Mouse (Mus musculus): ENCODE data around the gene Mfsd2b. TPM values are rescaled to one million over a fixed set of nuclear protein-coding genes. Genes with fewer than 3 reads are reported as not detected.

The Mfsd2b gene
- polyA plus RNA-seq, 1 experiment from 2014 or later = 4.8 TPM

DNA sequence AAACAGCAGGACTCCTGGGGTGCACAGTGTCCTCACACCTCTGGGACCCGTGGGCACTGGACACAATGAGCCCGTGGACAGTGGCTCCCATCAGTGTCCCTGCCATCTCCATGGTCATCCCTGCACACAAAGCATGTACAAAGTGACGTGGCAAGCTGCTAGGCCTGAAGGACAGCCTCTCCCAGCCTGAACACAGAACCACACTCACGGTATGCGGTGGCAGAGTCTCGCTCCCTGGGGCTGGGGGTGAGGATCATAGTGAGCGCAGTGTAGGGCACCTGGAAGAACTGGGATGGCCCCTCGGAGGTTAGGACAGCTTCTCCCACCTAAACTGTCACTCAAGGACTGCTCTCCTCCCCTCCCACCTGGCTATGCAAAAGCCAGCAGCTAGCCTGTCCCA lies 5.2 kb downstream of the Mfsd2b start:
- H3K4me1 ChIP-seq = peaks cover 10% of the 10 kb centered on the region
- H3K36me3 ChIP-seq (replicated peaks) = no peaks in the 10 kb centered on the region
- no peak overlapping the region for H3K4me3 ChIP-seq
- peaks cover 14% of the 10 kb centered on the region for H3K27me3 ChIP-seq (ENCODE audit: poor library complexity, severe bottlenecking)
- no peak overlapping the region for H3K27ac ChIP-seq
- no peak for DNase-seq (ENCODE audit: extremely low spot score, low spot score)
- no peaks in the 10 kb centered on the region for H3K9me3 ChIP-seq
- WGBS = 79% methylated on average over 8 of the region's 8 CpGs

DNA sequence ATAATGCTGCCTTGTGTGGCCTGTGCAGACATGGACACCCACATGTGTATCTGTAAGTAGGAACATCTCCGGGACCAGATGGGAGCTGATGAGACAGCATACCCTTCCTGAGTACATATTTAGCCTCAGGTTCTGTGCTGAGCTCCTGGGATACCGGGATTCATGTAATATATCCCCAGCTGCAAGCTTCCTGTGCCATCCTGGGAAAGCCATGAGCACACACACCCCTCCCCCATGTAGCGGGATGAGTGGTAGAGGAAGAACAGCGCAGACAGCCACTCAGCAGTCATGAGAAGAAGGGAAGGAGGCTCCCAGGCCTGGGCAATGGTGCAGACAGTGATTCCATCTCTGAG lies 9.8 kb downstream of the Mfsd2b start:
- no peak overlapping the region for H3K27ac ChIP-seq
- no peaks in the 10 kb centered on the region for H3K27me3 ChIP-seq (ENCODE audit: poor library complexity, severe bottlenecking)
- no peak for DNase-seq (ENCODE audit: extremely low spot score, low spot score)
- H3K4me3 ChIP-seq = no peak overlapping the region
- H3K4me1 ChIP-seq = peaks cover 9% of the 10 kb centered on the region; the same call in 1 of the 2 replicates
- H3K36me3 ChIP-seq (replicated peaks) = no peaks in the 10 kb centered on the region
- WGBS = 83% methylated on average over 4 of the region's 4 CpGs
- no peaks in the 10 kb centered on the region for H3K9me3 ChIP-seq

DNA sequence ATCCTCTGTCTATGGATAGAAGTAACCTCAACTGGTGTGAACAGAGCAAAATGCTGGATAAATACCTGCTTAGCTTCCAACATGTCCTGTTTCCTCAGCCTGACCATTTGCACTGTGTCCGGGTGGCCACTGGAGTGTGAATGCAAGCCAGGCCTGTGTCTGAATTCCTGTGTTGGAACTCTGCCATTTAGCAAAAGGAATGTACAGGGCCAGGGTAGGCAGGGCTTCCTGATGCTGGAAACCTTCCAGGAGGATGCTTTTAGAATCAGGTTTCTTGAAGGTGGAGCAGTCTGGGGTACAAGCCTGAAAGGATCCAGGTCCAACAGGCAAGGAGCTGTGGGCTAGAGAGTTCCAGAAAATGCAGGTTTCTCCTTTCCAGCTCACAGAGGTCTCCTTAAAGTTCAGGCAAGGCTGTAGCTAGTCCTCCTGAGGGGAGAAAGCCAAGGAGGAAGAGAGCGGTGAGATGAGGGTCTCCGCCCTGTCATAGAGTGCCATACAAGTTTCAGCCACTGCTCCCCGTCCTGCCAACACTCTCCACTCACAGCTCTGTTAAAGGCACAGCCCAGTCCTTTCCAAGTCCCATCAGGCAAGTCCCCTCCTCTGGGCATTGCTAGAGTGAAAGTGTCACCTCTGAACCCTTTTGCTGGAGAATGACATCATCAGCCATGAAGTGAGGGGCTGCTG lies 10.4 kb downstream of the Mfsd2b start:
- H3K27me3 ChIP-seq (ENCODE audit: poor library complexity, severe bottlenecking) = no peaks in the 10 kb centered on the region
- 90% methylated on average over 4 of the region's 4 CpGs for WGBS
- H3K36me3 ChIP-seq (replicated peaks) = no peaks in the 10 kb centered on the region
- DNase-seq (ENCODE audit: extremely low spot score, low spot score) = no peak
- H3K4me1 ChIP-seq = peaks cover 9% of the 10 kb centered on the region; the same call in 1 of the 2 replicates
- no peak overlapping the region for H3K4me3 ChIP-seq
- H3K27ac ChIP-seq = no peak overlapping the region
- H3K9me3 ChIP-seq = no peaks in the 10 kb centered on the region

DNA sequence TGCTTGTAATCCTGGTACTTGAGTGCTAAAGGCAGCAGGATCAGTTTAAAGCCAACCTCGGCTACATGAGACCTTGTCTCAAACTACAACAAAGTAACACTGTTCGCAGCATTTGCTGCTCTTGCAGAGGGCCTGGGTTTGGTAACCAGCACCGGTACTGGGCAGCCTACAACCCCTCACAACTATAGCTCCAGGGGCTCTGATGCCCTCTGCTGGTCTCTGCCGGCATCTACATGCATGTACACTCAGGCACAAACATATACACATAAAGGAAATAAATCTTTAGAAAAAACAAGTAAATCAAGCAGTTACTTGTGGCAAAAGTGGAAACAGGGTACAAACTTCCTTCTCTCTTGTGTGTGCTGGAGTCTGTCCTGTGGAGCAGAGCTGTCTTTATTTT lies 11.5 kb downstream of the Mfsd2b start:
- H3K4me3 ChIP-seq = no peak overlapping the region
- H3K4me1 ChIP-seq = peaks cover 9% of the 10 kb centered on the region; the same call in 1 of the 2 replicates
- no peaks in the 10 kb centered on the region for H3K9me3 ChIP-seq
- DNase-seq (ENCODE audit: extremely low spot score, low spot score) = no peak
- no peaks in the 10 kb centered on the region for H3K27me3 ChIP-seq (ENCODE audit: poor library complexity, severe bottlenecking)
- peaks cover 10% of the 10 kb centered on the region for H3K36me3 ChIP-seq (replicated peaks)
- no peak overlapping the region for H3K27ac ChIP-seq
- 93% methylated on average over 4 of the region's 4 CpGs for WGBS

DNA sequence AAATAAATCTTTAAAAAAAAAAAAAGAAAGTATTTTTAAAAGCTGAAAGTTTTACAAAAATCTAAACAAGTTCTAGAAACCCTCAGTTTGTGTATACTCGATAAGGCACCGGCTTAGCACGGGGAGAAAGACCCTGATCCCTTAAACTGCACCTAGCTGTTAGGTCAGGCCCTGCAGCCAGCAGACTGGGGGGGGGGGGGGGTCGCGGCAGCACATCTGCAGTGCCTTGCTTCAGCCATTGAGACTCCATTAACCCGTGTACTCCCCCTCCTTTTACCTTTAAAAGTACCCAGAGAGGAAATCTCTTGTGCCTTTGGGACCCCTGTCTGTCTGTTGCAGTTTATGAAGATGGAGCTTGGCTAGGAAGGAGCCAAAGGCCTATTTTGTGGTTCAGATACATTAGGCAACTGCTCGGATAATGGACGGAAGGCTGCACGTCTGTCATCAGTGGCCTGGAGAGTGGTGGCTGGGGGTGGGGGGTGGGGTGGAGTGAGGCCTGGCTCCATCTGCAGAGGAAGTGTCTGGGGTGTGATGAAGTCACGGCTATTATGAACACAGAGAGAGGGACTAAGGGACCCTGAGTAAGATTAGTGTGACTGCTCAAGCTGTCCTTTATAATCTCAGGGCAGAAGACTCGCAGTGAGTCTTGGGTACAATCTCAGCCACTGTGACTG lies 14.8 kb downstream of the Mfsd2b start:
- H3K4me1 ChIP-seq = peaks cover 6% of the 10 kb centered on the region; the same call in 1 of the 2 replicates
- H3K27me3 ChIP-seq (ENCODE audit: poor library complexity, severe bottlenecking) = no peaks in the 10 kb centered on the region
- no peak for DNase-seq (ENCODE audit: extremely low spot score, low spot score)
- 71% methylated on average over 11 of the region's 11 CpGs for WGBS
- H3K9me3 ChIP-seq = no peaks in the 10 kb centered on the region
- H3K4me3 ChIP-seq = no peak overlapping the region
- no peak overlapping the region for H3K27ac ChIP-seq
- H3K36me3 ChIP-seq (replicated peaks) = peaks cover 36% of the 10 kb centered on the region

DNA sequence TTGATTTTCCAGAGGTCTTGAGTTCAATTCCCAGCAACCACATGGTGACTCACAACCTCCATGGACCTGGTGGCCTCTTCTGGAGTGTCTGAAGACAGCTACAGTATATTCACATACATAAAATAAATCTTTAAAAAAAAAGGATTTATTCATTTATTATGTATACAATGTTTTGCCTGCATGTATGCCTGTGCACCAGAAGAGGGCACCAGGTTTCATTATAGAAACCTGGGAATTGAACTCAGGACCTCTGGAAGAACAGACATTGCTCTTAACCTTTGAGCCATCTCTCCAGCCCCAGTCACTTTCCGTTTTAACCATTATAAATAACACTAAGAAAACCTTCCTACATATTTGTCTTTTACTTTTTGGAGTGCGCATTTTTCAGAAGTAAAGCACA lies 17.3 kb downstream of the Mfsd2b start:
- Histone ChIP-seq H3K27ac (no peak overlapping the region), H3K36me3 (replicated peaks) (peaks cover 61% of the 10 kb centered on the region), H3K27me3 (ENCODE audit: poor library complexity, severe bottlenecking) (no peaks in the 10 kb centered on the region), H3K4me3 (no peak overlapping the region), H3K4me1 (no peaks in the 10 kb centered on the region), H3K9me3 (no peaks in the 10 kb centered on the region; the same call in 1 of the 2 replicates)
- 93% methylated on average over 2 of the region's 2 CpGs for WGBS
- DNase-seq (ENCODE audit: extremely low spot score, low spot score) = no peak

DNA sequence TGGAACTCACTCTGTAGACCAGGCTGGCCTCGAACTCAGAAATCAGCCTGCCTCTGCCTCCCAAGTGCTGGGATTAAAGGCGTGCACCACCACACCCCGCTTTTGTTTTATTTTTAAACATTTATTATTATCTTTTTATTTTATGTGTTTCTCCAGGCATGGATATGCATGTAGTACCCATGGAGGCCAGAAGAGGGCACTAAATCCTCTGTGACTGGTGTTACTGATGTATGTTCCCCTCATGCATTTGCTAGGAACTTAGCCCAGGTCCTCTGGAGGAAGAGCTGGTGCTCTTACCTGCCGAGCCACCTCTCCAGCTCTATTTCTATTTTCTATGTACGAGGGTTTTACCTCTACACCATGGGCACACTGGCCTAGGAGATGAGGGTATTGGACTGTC lies 18.0 kb downstream of the Mfsd2b start:
- Histone ChIP-seq H3K27ac (no peak overlapping the region), H3K4me1 (no peaks in the 10 kb centered on the region), H3K4me3 (no peak overlapping the region), H3K36me3 (replicated peaks) (peaks cover 68% of the 10 kb centered on the region), H3K9me3 (no peaks in the 10 kb centered on the region; the same call in 1 of the 2 replicates), H3K27me3 (ENCODE audit: poor library complexity, severe bottlenecking) (no peaks in the 10 kb centered on the region)
- WGBS = 99% methylated on average over 5 of the region's 5 CpGs
- DNase-seq (ENCODE audit: extremely low spot score, low spot score) = no peak

DNA sequence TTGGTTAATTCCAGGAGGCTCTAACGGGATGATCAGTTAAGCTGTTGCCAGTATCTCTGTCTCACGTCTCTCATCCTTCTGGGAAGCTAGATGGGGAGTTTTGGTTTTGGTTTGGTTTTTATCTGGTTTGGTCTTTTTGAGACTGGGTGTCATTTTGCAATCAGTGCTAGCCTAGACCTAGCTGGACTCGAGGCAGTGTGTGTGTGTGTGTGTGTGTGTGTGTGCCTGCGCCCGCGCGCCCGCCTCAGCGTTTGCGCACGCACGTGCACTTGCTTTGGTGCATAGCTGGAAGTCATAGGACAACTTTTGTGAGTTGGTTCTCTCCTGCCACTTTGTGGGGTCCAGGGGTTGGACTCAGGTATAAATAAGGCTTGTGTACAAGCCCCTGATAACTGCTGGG lies 30.4 kb downstream of the Mfsd2b start:
- H3K27ac ChIP-seq = peak overlapping the region; percentile 86
- under 1% methylated on average over 12 of the region's 12 CpGs for WGBS
- peak; percentile 52 for DNase-seq (ENCODE audit: extremely low spot score, low spot score)
- peaks cover 9% of the 10 kb centered on the region for H3K36me3 ChIP-seq (replicated peaks)
- H3K9me3 ChIP-seq = no peaks in the 10 kb centered on the region
- H3K27me3 ChIP-seq (ENCODE audit: poor library complexity, severe bottlenecking) = peaks cover 34% of the 10 kb centered on the region
- peaks cover 32% of the 10 kb centered on the region for H3K4me1 ChIP-seq
- peak overlapping the region; percentile 74 for H3K4me3 ChIP-seq

DNA sequence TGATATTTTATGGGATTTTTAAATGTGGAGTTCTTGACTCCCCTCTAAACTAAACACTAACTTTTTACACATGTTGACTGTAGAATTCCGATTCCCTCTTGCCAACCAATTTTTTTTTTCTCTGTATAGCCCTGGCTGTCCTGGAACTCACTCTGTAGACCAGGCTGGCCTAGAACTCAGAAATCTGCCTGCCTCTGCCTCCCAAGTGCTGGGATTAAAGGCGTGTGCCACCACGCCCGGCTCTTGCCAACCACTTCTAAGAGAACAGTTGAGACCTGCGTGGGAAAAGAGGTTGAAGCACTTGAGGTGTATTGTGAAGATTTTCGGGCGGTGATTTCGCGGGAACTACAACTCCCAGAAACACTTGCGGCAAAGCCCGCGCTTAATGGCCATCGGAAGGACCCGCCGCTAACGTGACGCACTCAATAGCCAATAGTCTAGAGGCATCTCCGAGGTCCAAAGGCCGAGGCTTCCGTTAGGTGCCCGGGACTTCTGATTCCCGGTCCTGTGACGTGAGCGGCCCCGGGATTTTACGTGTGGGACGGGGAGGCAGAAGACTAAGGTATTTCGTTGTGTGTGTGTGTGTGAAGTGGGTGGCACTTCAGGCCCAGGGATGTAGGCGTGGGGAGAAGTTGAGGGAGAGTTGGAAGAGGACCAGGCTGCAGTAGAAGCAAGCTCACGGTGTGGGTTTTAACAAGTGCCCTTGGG lies 31.1 kb downstream of the Mfsd2b start, which contains the start of gene Wdcp:
Gene Wdcp (plus strand): TSS at position 414 of the 708 bp plus-strand sequence.
- H3K4me1 ChIP-seq = peaks cover 32% of the 10 kb centered on the region
- H3K27me3 ChIP-seq (ENCODE audit: poor library complexity, severe bottlenecking) = peaks cover 34% of the 10 kb centered on the region
- H3K27ac ChIP-seq = peak within 1 kb of the TSS; percentile 86
- H3K4me3 ChIP-seq = peak within 1 kb of the TSS; percentile 89
- DNase-seq (ENCODE audit: extremely low spot score, low spot score) = peak; percentile 90
- peaks cover 6% of the 10 kb centered on the region for H3K36me3 ChIP-seq (replicated peaks)
- H3K9me3 ChIP-seq = no peaks in the 10 kb centered on the region
- WGBS = under 1% methylated on average over 30 of the region's 30 CpGs

DNA sequence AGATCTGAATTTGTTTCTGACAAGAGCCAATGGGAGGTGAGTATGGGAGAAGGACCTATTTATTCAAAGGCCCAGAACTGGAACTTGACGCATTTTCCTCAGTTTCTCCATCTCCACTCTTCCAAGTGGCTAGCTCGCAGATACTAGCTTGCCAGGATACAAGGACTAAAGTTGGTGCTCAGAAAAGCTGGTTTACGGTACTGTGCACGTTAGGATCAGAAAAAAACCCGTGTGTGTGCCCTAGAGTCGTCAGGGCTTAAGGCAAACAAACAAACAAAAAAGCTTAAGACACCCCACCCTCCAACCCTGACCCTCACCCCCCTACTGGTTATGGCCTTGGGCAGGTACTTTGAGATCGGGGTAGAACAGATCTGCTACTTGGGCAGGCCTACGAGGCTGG lies 31.7 kb downstream of the Mfsd2b start:
- no peak overlapping the region for H3K27ac ChIP-seq
- no peaks in the 10 kb centered on the region for H3K9me3 ChIP-seq
- 88% methylated on average over 8 of the region's 8 CpGs for WGBS
- H3K4me1 ChIP-seq = peaks cover 32% of the 10 kb centered on the region
- peaks cover 34% of the 10 kb centered on the region for H3K27me3 ChIP-seq (ENCODE audit: poor library complexity, severe bottlenecking)
- no peak for DNase-seq (ENCODE audit: extremely low spot score, low spot score)
- H3K4me3 ChIP-seq = no peak overlapping the region
- peaks cover 6% of the 10 kb centered on the region for H3K36me3 ChIP-seq (replicated peaks)

DNA sequence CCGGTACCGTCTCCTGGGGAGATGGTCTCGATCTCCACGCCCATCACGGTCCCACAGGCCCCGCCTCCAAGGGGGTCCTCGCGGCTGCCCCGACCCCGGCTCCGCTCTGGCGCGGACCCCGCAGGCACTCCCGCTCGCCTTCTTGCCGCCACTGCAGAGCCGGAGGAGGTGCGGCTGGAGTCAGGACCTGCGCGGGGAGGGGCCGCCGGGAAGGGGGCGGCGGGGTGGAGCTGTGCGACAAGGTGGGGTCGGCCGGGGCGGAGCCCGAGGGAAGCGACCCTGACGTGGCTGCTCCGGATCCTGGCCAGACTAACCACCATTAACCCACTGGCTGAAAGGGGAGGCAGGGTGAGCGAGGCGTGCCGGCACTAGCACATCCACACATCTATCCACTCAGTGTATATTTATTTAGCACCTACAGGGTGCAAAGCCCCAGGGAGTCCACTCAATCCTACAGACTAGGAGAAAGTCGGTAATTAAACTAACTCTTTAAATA lies 32.7 kb downstream of the Mfsd2b start, which contains the start of gene Fkbp1b:
Gene Fkbp1b (minus strand): TSS at position 200 of the 496 bp plus-strand sequence.
- Histone ChIP-seq H3K4me3 (peak within 1 kb of the TSS; percentile 89), H3K4me1 (peaks cover 32% of the 10 kb centered on the region), H3K27me3 (ENCODE audit: poor library complexity, severe bottlenecking) (peaks cover 34% of the 10 kb centered on the region), H3K27ac (peak within 1 kb of the TSS; percentile 84), H3K9me3 (no peaks in the 10 kb centered on the region), H3K36me3 (replicated peaks) (peaks cover 2% of the 10 kb centered on the region; the same call in 1 of the 2 replicates)
- DNase-seq (ENCODE audit: extremely low spot score, low spot score) = peak; percentile 74
- WGBS = under 1% methylated on average over 37 of the region's 37 CpGs

DNA sequence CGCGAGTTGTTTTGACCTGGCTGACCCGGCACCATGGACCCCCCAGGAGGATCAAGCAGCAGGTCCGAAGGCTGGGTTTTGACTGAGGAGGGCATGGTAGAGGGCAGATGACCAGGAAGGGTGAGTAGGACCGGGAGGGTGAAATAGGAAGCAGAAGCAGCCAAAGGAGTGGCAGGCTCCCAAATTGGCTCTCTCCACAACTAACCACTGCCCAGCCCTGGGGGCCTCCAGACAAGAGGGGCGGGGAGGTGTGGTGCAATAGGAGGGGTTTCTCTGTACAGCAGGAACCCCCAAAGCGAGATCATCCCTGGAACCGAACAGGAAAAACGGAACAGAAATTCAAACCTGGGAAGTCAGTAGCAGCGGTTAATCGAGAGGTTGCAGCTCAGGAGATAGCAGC lies 33.4 kb downstream of the Mfsd2b start:
- peak overlapping the region; percentile 89 for H3K4me3 ChIP-seq
- H3K27me3 ChIP-seq (ENCODE audit: poor library complexity, severe bottlenecking) = peaks cover 34% of the 10 kb centered on the region
- peak; percentile 22 for DNase-seq (ENCODE audit: extremely low spot score, low spot score)
- H3K36me3 ChIP-seq (replicated peaks) = no peaks in the 10 kb centered on the region
- no peaks in the 10 kb centered on the region for H3K9me3 ChIP-seq
- WGBS = 2% methylated on average over 11 of the region's 11 CpGs
- peak overlapping the region; percentile 84 for H3K27ac ChIP-seq
- peaks cover 32% of the 10 kb centered on the region for H3K4me1 ChIP-seq

All from forebrain, embryonic 10.5 days (tissue).